Mouse (Mus musculus): Measurements from ENCODE around the gene Gm49416.
"Not testable (repeated sequence)": the region's sequence is repeated elsewhere in the genome, so short reads cannot be mapped to it uniquely, and the experiment has no call there.

Gm49416 gene

GRCm38 (mm10) chr19:8875031-8875430 is 13.7 kb upstream of the Gm49416 start:
- DNase-seq (ENCODE audit: low spot score in 2 of 2) = no peak

- DNase-seq (ENCODE audit: low spot score in 2 of 2) = peak; percentile 69 to 91
These were observed 8.3 kb upstream of the Gm49416 start, which contains the start of gene Uqcc3 for GRCm38 (mm10) chr19:8880311-8881033. TSS of gene Uqcc3 (minus strand) at chr19:8880923.

GRCm38 (mm10) chr19:8881034-8881392 is 7.7 kb upstream of the Gm49416 start:
- no peak for DNase-seq (ENCODE audit: low spot score in 2 of 2)

- DNase-seq (ENCODE audit: low spot score in 2 of 2) = no peak
These were observed 5.1 kb upstream of the Gm49416 start, which contains the start of the genes Lbhd1 and Gm49403 for GRCm38 (mm10) chr19:8883616-8884015. TSS of gene Lbhd1 (plus strand) at chr19:8883732. TSS of gene Gm49403 (plus strand) at chr19:8883930.

- DNase-seq (ENCODE audit: low spot score in 2 of 2) = no peak
These were observed 1.7 kb upstream of the Gm49416 start for GRCm38 (mm10) chr19:8886916-8887584.

- no peak for DNase-seq (ENCODE audit: low spot score in 2 of 2)
These were observed 902 bp upstream of the Gm49416 start for GRCm38 (mm10) chr19:8887585-8888463.

- DNase-seq (ENCODE audit: low spot score in 2 of 2) = peak in 1 of 2 experiments; percentile 80
These were observed 4.4 kb downstream of the Gm49416 start, which contains the start of gene Ints5 for GRCm38 (mm10) chr19:8892829-8893766. TSS of gene Ints5 (plus strand) at chr19:8893005.

GRCm38 (mm10) chr19:8895397-8895960 is 6.8 kb downstream of the Gm49416 start:
- no peak for DNase-seq (ENCODE audit: low spot score in 2 of 2)

- not testable (repeated sequence) for DNase-seq (ENCODE audit: low spot score in 2 of 2)
These were observed 7.5 kb downstream of the Gm49416 start for GRCm38 (mm10) chr19:8896231-8896630.

GRCm38 (mm10) chr19:8897211-8897864 is 8.6 kb downstream of the Gm49416 start:
- DNase-seq (ENCODE audit: low spot score in 2 of 2) = not testable (repeated sequence)

- DNase-seq (ENCODE audit: low spot score in 2 of 2) = peak; percentile 90 to 96
These were observed 9.3 kb downstream of the Gm49416 start, which contains the start of gene Ganab for GRCm38 (mm10) chr19:8897865-8898495. TSS of gene Ganab (plus strand) at chr19:8898071.

GRCm38 (mm10) chr19:8898576-8898975 is 9.8 kb downstream of the Gm49416 start:
- DNase-seq (ENCODE audit: low spot score in 2 of 2) = no peak

GRCm38 (mm10) chr19:8899079-8899478 is 10.4 kb downstream of the Gm49416 start:
- DNase-seq (ENCODE audit: low spot score in 2 of 2) = no peak

GRCm38 (mm10) chr19:8903412-8903811 is 14.7 kb downstream of the Gm49416 start:
- DNase-seq (ENCODE audit: low spot score in 2 of 2) = no peak

GRCm38 (mm10) chr19:8908531-8908930 is 19.8 kb downstream of the Gm49416 start:
- DNase-seq (ENCODE audit: low spot score in 2 of 2) = no peak

- DNase-seq (ENCODE audit: low spot score in 2 of 2) = peak in 1 of 2 experiments; percentile 59
These were observed 23.1 kb downstream of the Gm49416 start for GRCm38 (mm10) chr19:8911810-8912209.

- DNase-seq (ENCODE audit: low spot score in 2 of 2) = peak in 1 of 2 experiments; percentile 51
These were observed 25.5 kb downstream of the Gm49416 start for GRCm38 (mm10) chr19:8914212-8914611.

- no peak for DNase-seq (ENCODE audit: low spot score in 2 of 2)
These were observed 30.3 kb downstream of the Gm49416 start for GRCm38 (mm10) chr19:8919000-8919399.

- no peak for DNase-seq (ENCODE audit: low spot score in 2 of 2)
These were observed 31.0 kb downstream of the Gm49416 start for GRCm38 (mm10) chr19:8919684-8920072.
